Mouse (Mus musculus) right cerebral cortex, postnatal 36 days (tissue): ENCODE measurements around the gene Csdc2.
A peak's percentile ranks its signal among the peaks of the same experiment; 100 is the strongest.
"Not testable (repeated sequence)": the region's sequence is repeated elsewhere in the genome, so short reads cannot be mapped to it uniquely, and the experiment has no call there.

Experiments used
- DNase-seq, 2 experiments: peaks; one replicate each; pipeline ENCODE4 v3.0.0; 2022; ENCODE audit warnings: low spot score in 2 of 2, mixed read lengths in 1 of 2

Csdc2 gene

DNA sequence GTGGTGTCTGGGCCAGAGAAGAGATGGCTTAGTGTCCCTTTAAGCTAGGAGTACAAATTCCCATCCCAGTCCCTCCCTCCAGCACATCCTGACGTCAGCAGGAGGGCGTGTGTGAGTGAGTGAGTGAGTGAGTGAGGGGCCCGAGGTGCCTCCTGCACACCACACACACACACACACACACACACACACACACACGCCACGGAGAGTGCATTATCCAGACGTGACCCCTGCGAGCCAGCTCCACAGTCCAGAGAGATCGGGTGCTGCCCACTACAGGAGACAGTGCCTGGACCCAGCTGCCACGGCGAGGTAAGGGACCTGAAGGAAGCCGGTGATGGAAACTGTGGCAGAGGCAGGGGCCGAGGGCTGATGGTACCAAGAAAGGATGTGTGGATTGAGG is at the start of gene Csdc2:
Csdc2 (plus strand) TSS at position 81 of the 400 bp plus-strand sequence.
- DNase-seq, result peak; percentile 53 to 65

DNA sequence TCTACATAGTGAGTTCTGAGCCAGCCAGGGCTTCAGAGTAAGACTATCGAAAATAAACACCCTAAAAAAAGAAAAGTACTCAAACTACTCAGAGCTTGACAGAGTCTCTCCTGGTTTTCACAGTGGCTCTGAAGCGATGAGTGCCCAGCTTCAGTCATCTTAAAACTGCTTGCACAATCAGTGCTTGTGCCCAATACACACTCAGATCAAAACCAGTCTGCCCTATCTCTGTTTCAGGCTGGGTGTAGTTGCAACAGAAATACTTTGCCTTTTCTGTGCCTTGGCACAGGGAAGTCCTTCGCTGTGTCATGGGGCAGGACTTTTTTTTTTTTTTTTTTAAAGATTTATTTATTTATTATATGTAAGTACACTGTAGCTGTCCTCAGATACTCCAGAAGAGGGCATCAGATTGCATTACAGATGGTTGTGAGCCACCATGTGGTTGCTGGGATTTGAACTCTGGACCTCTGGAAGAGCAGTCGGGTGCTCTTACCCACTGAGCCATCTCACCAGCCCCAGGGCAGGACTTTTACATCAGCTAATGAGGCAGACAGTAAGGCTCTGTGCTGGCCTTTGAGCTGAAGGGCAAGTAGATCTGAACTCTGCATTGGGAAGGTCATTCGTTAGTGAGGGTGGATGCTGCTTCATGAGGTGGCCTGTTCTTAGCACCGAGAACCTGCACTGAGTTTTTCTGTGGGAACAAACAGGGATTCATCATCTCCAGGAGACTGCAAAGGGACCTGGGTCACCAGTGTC is 49.6 kb upstream of the Csdc2 start:
- DNase-seq, result no peak

DNA sequence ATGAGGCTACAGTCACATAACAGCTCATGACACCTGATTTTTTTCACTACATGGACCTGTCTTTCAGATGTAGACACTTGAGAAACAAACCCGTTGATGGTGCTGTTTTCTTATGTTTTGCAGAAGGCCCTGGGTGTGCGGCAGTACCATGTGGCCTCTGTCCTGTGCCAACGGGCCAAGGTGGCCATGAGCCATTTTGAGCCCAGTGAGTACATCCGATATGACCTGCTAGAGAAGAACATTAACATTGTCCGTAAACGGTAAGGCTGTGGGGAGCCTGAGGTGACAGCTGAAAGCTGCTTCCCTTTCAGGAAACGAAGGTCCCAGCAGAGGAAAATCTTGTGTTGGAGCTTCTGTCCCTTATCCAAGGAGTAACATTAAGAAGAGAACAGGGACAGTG is 47.4 kb upstream of the Csdc2 start:
- no peak for DNase-seq

DNA sequence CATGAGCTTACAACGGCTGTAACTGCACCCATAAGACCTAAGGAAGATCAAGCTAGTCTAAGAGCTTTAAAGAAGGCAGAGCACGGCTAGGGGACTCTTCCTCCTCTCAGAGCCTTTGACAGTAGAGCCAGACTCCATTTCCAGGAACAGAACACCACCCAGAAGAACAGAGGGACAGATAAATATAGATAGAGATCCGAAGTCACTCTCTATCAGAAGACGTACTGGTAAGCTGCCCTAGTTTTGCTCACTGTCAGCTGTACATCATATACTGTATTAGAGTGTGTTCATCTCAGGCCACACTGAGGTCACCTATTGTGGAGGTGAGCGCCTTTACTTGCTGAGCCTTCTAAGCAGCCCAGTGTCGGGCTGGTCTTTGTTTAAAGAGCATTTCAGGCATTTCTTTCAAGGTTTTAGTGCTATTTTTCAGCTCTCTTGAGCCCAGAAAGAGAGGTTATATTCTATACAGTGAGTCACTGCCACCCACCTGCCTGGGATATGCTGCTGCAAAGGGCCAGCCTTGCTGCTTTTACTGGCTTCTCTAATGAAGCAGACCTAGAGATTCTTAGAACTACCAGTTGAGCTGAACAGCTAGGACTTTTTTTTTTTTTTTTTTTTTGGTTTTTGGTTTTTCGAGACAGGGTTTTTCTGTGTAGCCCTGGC is 45.3 kb upstream of the Csdc2 start:
- DNase-seq, result peak; percentile 67 to 78

DNA sequence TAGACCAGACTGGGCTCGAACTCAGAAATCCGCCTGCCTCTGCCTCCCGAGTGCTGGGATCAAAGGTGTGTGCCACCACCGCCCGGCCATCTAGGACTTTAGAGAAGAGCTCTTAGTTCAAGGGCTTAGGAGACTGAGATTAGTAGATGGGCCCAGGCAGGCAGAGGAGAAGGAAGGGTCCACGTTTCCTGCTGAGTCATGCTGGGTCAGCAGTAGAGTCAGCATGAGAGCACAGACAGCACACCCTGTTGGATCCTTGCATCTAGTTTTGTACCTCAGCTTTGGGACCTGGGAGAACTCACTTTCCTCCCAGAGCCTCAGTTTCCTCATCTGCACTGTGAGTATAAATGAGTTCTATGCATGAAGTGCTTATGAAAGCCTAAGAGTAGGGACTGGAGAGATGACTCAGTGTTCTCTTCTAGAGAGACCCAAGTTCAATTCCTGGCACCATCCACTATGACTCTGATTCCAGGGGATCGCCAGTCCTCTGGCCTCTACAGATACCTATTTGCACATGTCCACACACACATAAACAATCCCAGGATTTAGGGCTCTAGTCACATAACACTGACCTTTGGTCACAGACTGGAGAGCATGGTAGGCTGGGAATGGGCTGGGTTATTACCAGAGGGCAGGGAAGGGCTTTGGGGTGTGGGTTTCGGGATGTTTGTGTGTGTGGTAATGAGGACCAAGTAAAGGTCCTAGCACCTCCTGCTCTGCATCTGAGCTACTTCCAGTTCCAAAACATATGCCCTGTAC is 44.6 kb upstream of the Csdc2 start:
- DNase-seq, result no peak

DNA sequence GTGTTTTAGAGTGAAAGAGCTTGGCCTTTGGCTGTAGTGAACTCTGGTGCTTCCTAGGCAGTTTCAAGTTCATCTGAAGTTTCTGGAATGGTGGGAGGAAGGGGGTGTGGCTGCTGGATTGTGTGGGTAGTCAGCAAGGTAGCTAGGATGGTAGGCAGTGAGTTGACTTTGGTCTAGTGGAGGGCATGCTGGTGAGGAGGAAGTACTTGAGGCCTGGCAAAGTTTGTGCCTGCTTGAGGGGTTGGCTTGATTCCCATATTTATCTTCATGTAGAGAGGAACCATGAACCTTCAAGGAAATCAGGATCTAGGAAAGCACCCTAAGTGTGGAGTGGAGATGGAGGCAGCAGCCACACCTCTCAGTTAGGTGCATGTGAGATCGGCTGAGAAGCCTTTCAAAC is 42.6 kb upstream of the Csdc2 start:
- no peak for DNase-seq

DNA sequence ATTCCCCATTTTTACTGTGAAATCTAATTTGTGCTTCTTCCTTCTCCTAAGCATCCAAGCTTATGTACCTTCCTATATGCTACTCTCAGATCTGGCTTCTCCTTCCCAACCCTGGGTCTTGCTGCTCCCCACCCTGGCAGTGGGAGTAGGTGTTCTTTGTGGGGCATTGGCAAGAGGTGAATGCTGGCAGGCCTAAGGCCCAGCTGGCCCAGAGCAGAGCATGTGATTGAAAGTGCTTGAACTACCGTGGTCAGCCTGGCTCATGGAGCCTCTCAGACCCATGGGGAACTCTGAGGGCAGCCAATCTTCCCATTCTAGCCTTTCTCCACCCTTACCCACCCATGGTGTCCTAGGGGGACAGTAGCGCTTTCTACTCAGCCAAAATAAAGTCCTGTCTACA is 40.2 kb upstream of the Csdc2 start:
- no peak for DNase-seq

DNA sequence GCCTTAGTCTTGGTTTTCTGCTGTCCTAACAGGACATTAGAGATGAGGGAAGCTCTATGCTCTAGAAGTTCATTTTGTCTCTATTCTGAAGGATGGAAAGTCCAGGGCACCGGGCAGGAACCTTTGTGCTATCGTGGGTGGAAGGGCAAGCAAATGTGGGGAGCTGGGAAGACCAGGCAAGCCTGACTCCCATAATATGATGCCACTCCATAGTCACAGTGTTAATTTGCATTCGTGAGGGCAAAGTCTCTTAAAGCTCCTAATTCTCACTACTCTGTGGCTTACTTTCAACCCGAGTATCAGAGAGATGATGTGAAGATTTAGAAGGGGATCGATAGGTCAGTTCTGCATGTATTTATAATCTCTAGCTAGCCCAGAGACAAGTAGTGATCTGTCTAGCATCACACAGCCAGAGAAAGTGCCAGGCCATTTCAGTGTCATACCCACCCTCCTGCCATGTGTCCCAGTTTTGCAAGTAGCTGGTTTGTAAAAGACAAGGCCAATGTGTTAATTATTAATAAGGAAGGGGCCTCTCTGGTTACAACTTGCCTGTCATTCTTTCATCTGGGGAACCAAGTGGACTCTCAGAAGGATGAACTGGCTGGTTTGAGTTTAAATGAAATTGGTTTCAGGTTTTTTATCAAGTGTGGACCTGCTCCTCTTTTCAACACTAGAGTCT is 38.8 kb upstream of the Csdc2 start:
- no peak for DNase-seq

DNA sequence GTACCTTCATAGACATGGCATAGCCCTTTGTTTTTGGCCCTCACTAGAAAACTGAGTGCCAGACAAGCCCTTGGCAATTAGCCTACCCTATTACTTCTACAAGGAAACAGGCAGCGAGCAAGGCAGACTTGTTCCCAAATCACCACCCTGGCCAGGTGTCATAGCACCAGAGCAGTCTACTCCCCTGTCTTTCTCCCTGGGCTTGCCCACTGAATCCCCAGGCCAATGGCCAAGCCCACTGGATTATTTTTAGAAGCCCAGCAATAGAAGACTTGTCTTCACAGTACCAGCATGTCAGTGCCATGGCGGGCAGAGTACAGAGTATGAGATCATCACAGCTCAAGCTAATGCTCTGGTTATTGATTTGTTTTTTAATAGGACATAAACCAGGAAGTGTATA is 37.8 kb upstream of the Csdc2 start:
- no peak for DNase-seq

DNA sequence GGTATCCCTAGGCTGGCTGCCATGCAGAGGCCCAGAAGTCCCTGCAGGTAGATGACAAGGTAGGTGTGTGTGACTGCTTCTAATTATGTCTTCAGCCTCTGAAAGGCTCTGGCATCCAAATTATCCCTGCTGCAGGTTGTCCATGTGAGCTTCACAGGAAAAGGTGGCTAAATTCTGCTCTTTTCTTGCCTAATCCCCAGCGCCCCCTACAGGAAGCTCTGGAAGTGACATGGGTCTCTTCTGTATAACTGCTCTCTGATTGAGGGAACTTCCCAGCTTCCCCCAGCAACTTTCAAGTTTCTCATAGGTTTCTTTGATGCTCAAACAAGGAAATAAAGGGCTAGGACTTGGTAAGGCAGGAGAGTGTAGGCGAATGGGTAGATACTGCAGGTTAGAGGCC is 31.6 kb upstream of the Csdc2 start:
- DNase-seq, result peak; percentile 58

DNA sequence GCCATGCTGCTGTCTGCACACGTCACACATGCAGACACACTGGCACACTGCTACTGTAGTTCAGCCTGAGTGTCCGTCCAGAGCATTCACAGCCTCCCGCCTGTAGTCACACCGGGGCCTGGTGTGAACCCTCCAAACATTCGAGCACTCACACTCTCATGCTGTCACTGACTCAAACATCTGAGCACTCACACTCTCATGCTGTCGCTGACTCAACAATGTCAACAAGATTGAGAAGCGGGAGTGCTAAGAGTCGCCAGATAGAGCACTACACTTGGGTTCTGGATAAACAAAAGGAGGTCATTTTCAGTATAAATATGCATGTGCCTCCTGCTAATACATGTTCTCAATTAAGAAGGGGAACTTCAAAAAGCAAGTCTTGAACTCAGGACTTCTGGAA is 28.6 kb upstream of the Csdc2 start:
- DNase-seq, result no peak

DNA sequence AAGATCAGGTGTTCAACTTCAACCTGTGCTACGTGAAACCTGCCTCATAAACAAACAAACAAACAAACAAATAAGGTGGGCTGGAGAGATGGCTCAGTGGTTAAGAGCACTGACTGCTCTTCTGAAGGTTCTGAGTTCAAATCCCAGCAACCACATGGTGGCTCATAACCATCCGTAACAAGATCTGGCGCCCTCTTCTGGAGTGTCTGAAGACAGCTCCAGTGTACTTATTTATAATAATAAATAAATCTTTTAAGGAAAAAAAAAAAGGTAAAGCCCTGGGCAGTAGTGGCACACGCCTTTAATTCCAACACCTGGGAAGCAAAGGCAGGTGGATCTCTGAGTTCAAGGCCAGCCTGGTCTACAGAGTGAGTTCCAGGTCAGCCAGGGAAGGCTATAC is 27.8 kb upstream of the Csdc2 start:
- not testable (repeated sequence) for DNase-seq

DNA sequence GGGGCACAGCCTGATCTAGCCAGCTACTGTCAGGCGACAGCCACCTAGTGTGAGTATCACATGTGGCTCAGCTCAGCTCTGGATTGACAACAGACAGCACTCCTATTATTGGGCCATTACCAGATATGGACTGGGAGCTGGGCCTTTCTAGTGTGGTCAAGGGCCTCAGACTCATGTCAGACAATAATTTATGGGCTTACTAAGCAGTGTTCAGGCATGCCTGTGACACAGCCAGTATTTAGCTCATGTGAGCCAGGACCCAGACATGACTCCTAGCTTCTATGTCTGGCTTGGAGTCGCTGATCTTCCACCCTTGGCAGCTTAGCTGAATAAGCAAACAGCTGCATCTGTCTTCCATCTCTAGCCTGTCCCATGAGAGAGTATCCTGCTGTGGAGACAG is 24.1 kb upstream of the Csdc2 start:
- DNase-seq, result no peak

DNA sequence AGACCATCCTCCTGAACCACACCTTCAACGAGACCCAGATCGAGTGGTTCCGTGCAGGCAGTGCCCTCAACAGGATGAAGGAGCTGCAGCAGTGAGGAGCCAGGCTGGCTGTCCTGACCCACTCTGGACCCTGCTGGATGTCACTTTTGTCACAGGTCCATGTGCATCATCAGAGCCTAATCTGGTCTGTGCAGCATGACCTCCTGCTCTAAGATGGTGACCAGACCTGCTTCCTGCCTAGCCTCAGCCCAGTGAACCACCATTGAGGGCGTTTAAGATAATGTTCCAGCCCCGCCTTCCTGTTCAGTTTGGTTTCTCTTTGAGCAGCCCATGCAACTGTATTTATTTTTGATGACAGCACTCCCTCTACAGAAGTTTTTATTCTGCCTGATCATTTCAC is 21.9 kb upstream of the Csdc2 start:
- DNase-seq, result no peak

DNA sequence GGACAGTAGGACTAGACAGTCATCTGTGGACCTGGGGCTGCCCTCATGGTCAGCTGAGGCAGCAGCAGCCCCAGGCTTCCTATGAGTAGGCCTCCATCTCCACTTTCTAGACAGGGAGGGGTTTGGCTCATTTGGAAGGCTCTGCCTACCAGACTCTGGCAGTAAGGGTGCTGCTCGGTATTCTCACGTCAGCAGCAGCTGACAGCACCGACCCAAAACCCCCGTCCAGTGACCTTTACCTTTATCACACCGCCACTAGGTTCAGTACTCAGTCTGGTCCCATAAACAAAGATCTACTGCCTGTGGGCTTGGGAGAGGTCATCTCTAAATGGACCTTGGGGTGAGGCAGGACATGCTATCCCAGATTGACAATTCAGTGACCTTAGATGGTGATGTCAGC is 20.9 kb upstream of the Csdc2 start:
- no peak for DNase-seq

DNA sequence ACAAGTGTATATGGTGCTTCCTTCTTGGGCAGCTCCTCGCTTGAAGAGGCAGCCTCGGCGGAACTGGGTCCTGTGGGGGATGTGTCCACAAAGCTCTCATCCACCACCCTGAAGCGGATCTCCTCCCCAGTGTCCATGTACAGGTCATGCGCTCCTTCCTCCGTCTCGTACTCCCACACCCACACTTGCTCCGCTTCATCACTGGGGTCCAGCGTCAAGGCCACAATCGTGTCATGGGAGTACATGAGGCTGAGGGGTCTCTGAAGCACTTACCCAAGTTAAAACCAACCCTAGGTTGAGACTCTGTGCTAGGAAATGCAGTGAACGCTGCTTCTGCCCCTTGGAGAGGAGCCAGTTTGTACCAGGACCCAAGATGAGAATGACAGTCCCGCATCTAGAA is 19.4 kb upstream of the Csdc2 start:
- no peak for DNase-seq

DNA sequence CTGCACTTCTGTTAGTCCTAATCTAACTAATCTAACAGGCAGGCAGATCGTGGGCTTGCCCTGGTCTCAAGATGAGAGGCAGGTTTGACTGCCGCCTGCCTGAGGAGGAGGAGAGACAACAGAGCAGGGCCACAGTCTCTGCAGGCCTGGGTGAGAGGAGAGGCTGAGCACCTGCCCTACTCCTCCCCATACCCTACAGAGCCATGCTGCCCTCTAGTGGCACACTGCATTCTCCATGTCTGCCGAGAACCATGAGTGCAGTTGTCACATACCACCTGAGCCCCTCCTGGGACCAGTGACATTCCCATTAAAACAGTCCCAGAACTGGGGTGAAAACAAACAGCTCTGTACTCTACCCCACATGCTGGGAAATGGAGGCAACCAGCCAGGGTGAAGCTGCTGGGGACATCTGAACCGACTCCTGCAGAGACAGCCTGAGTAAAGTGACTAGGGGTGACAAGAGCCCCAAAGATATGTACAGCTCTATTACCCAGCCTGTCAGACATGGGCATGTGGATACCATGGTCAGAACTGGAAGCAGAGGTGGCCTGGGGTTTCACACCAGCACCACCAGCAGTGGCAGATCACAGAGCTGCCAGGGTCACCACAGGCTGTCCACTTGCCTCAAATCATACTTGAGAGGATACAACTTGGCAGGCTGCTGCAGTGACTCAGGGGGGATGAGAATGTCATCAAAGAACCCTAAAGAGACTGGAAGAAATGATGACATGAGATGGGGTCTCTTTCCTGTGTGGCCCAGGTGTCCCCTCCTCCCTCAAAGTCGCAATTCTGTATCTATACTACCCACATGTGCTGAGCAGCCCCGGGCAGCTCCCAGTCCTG is 18.7 kb upstream of the Csdc2 start:
- peak; percentile 44 to 45 for DNase-seq

DNA sequence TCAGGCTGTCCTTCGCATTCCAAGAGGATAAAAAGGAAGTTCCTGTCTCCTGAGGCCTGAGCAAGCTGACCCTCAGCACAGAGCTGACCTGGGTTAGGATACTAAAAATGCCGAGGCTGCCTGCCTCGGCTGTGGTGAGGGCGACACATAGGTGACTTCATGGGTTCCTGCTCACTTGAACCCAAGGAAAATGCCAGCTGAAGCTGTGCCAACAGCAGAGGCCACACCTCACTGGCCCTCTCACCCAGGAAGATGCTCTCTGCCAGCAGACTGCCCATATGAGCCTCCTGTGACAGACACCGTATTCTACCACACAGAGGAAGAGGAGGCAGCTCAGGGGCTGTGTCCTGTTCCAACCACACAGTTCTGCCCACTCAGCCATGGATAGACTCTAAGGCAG is 17.5 kb upstream of the Csdc2 start:
- DNase-seq, result no peak

DNA sequence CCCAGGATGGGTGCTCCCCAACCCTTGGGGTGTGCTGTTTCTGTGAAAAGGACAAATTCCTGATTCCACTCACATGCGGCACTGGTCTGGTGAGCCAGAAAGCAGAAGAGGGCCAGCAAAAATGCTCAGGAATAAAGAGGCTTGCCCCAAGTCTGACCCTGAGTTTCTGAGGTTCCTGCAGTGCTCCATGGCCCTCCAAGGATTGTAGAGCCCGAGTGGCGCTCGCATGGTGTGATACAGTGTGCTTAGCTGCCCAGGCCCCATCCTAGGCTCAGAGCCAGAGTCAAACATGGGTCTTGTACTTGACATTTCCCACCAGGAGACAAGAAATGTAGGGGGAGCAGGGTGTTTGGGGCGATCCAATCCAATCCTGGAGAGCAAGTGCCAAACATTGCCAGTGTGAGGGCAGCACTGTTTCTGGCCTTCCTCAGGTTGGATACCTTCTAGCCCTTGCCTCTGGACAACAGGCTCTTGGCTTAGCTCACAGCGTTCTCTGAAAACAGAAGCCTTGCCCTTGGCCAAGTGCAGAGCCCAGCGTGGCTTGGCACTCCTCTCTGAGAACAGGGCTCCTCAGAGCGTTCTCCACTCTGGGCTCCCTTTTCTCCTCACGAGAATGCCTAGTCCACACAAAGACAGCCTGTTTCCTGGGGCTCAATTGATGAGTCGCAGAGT is 15.9 kb upstream of the Csdc2 start:
- DNase-seq, result peak; percentile 43 to 50

DNA sequence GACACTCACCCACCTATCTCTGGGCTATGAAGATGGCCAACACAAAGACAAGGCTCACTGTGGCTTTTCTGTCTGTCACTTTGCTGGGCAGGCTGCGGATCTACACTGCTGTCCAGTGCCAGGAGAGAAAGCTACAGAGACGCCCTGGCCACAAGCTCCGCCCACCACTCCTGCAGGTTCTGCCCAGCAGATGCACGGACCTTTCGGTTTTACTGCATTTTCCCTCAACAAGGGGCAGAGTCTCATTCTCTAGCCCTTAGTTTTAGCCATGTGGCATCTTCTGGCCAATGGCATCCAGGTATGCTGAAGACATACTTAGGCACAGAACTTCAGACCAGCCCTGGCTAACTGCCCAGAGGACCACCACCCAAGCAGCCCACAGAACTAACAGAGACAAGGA is 15.3 kb upstream of the Csdc2 start:
- no peak for DNase-seq

DNA sequence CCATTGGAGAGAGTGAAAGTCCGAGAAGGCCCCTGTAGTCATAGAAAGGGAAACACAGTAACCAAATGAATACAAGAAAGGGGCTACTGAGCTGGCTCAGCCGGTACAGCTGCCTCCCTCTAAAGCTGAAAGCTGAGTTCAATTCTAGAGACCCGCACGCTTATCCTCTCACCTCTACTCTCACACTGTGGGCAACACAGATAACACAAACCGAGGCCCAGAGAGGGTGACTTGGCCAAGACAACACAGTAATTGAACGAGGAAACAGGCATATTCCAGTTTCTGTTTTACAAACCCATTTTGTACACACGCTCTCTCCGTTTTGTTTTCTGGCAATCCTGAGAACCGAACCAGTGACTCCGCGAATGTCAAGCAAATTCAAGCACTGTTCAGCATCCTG is 11.6 kb upstream of the Csdc2 start:
- no peak for DNase-seq
